Mouse (Mus musculus): ENCODE data around the gene Ap1s3.

DNA sequence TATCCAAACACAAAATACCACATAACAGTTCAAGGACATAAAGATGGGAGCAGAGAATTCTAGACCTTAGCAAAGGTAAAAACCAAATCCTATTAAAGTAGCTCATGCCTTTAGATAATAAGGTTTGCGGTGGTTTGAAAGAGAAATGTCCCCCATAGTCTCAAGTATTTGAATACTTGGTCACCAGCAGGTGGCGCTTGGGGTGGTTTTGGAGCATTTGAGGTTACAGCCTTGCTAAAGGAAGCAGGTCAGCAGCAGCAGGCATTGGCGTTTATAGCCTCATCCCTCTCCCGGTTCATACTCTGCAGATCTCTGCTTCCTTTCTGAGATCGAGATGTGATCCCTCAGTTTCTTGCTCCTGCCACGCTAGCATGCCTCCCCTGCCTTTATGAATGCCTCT, 57.3 kb downstream of the Ap1s3 start:
- TF ChIP-seq CTCF (IDR thresholded peaks at IDR 0.05; ENCODE audit: low read depth, low read length) (no peak), GATA1 (IDR thresholded peaks at IDR 0.05; ENCODE audit: borderline replicate concordance, low read length) (no peak), POLR2AphosphoS5 (IDR thresholded peaks at IDR 0.05; ENCODE audit: insufficient replicate concordance, low read depth, low read length) (no peak), TAL1 (conservative IDR thresholded peaks at IDR 0.05; ENCODE audit: low read depth, low read length) (no peak), GATA2 (IDR thresholded peaks at IDR 0.05; ENCODE audit: borderline replicate concordance, low read depth, low read length) (no peak)

All from G1E (cell line).